Mouse (Mus musculus) gastrocnemius, postnatal 10 days (tissue): ENCODE measurements around the gene Anxa11. TPM values are rescaled to one million over a fixed set of nuclear protein-coding genes. Genes with fewer than 3 reads are reported as not detected.
"Not testable (repeated sequence)": the region's sequence is repeated elsewhere in the genome, so short reads cannot be mapped to it uniquely, and the experiment has no call there.

ENCODE experiments used
- DNase-seq: peaks from one replicate; pipeline ENCODE4 v3.0.0; 2021; ENCODE audit warnings: mixed read lengths
- long read RNA-seq, 2 experiments: library from polyadenylated mRNA; stranded (forward); transcript quantifications; one replicate each; pipeline ENCODE4 v2.0.0; 2021
- total RNA-seq, 2 experiments: library from RNA; stranded (reverse); gene quantifications; 2 replicates each; pipeline ENCODE4 v1.2.3; 2021

Anxa11 gene
- total RNA-seq, result 10 to 100 TPM; 95.6 to 97.7 TPM
- long read RNA-seq, experiment 1, transcript Anxa11-201 (15 exons, 2,394 nt), result major isoform, 173 of 198 reads
- long read RNA-seq, experiment 1, partial matches to known transcripts, result 14 of 198 reads
- long read RNA-seq, experiment 1, other reads (novel, unspliced or antisense), result 10 of 198 reads
- long read RNA-seq, experiment 2, transcript Anxa11-201 (15 exons, 2,394 nt), result major isoform, 185 of 219 reads
- long read RNA-seq, experiment 2, partial matches to known transcripts, result 24 of 219 reads
- long read RNA-seq, experiment 2, other reads (novel, unspliced or antisense), result 10 of 219 reads

DNA sequence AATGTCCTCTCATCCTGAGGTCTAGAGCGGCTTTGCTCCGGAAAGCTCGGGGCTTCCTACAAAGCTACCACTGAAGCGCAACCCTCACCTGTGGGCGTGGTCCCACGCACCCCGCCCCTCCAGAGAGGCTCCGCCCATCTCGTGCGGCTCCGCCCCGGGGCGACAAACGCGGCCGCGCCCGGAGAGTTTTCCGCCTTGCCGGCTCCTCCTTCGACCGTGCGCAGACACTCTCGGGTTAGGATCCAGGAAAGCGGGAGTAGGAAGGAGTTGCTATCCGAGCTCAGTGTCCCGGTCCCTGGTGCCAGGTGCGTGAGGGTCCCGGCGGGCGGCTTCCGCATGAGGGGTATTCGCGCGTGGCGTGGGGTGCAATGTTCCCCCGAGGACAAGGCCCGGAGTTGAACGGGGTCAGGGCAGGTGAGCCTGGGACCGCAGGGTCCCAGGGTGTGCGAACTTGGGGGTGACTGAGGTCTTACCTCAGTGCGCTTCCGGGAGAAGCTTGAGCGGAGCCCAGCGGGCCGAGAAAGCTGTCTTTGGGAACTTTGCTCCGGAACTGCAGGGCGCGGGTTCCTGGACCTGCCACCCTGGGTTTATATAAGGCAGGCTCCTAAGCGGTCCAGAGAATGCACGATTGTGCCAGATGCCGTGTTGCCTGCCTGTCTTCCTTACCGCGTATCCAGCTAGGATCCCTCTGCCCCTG is at the start of gene Anxa11:
Gene Anxa11, plus strand, starts transcription at position 166 of the 697 bp plus-strand sequence.
- peak; percentile 89 for DNase-seq

DNA sequence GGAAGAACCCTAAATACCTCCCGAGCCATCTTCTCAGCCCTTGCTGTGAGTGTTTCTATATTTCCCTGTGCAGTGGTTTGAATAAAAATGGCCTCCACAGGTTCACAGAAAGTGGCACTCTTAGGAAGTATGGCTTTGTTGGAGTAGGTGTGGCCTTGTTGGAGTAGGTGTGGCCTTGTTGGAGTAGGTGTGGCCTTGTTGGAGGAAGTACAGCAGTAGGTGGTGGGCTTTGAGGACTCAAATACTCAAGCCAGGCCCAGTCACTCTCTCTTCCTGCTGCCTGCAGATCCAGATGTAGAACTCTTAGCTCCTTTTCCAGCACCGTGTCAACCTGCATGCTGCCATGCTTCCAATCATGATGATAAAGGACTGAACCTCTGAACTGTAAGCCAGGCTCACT is 47.6 kb upstream of the Anxa11 start:
- no peak for DNase-seq

DNA sequence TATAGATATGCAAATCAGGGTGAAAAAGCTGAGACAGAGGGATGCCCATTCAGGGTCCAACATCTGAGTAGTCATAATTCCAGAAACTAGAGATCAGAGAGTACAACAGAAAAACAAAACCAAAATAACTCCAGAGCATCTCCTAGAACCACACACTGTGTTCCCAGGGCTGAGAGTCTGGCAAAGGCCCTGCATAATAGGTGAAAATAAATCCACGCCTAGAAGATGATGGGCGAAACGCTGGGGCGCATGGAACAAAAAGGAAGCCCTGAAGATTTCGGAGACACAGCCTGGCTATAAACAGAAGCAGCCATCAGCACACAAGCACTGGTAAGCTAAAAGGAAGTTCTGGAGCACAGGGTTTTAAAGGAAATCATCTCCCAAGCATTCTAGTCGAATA is 46.9 kb upstream of the Anxa11 start:
- DNase-seq, result no peak

DNA sequence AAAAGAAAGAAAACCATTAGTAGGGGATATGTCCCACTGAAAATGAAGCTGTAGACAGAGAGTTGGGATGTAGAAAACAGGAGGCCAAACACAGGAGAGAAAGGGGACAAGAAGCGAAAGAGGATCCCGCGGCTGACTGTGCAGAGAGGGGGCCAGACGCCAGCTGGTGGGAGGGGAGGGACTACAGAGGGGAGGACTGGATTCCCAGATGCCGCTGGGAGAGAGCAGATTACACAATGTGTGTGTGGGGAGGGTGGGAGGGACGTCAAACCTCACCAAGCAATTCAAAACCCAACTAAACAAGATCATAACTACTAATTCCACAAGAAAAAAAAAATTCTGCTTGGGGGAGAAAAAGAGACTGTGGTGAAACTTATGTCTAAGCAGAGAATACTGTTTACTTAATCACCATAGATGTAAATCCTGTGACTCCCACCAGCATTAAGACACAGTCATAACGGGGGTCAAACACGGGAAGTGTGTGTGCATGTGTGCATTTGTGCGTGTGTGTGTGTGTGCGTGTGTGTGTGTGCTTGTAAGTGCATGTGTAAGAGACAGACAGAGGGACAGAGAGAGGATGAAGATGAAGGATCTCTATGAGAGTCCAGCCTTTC is 46.3 kb upstream of the Anxa11 start:
- DNase-seq, result peak; percentile 82

DNA sequence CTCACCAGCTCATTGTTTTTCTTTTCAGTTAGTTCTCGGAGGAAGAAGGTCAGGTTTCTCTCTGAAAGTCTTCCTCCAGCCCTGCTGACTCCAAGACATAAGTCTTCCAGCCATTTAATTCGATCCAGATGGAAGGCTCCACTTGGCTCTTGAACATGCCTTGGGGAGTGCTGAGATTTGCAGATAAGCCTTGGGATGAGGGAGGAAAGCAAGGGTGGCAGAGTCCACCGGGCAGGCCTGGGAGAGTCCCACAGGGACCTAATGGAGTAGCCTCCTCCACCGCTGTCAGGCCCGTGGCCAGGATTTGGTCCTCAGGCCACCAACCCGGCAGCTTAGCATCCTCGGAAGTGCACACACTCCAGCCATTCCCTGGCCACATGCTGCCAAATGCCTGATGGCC is 45.3 kb upstream of the Anxa11 start:
- DNase-seq, result peak; percentile 29

DNA sequence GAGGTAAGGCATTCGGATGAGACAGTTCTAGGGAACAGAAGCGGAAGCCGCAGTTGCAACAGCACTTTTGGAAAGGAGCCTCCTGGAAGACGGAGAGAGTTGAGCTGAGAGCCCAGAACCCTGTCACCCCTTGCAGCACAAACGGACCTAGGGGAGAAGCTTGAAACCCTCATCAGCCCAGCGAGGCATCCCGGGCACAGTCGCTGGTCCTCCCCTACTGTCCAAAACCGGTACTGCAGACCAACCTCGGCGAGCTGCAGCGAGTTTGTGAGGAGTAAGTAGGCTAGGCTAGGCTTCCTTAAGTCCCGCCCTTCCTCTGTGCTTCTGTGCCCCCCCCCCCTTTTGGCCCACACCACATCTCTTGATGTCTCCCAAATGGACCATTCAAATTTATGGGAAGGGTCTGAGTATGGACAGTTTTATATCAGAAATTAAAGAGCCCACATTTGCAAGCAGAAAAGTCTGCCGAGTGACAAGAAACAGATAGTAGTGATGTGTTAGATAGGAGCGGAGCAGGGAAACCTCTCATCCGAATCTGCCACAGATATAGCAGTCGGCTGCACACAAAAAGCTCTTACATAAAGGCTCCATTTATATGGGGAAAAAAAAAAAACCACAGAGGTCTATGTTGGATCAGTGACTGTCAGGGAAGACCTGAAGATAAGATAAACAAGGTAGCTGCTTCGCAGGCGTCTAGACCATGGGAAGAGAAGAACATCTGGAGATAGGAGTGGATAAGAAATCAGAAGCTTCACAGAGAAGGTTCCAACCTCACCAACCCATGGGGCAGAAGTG is 41.6 kb upstream of the Anxa11 start:
- DNase-seq, result peak; percentile 95

DNA sequence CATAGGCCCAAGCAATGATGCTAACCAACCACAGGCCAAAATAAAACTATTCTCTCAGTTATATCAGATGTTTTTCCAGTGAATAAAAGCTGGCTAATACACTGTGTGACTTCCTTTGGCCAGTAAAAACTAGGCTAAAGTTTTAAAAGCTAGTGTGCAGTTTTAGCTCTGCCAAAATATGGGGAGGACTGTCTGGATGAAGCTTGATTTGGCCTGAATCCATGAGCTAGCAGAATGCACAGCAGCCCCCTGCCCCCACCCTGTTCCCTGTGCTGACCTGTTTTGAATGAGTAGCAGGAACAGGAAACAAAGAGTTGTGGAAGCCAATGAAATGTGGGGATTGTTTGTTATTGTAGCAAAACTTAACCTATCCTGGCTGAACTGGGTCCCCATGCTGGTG is 39.4 kb upstream of the Anxa11 start:
- no peak for DNase-seq

DNA sequence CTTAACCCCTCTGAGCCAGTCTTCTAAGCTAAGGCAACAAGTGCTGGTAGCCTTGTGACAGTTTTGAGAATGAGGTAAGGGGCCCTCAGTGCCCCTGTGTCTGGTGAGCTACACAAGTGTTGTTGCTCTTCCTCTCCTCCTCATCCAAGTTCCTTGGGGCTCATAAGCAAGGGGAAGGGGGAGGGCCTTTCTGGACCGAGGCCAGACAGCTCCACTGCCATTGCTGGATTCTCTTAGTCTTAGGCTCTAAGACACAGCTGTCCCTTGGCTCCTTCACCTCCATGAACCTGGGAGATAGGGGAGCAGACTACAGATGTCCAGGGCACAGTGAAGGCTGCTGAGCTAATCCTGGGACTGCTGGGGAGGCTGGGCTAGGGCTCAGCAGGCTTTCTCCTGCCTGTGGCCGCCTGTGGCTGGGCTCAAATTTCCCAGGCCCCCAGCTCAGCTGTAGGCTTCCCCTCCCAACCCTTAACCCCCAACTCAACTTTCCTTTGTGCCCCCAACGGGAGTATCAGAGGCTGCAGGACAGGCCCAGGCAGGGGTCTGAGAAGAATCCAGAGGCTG is 38.6 kb upstream of the Anxa11 start:
- DNase-seq, result no peak

DNA sequence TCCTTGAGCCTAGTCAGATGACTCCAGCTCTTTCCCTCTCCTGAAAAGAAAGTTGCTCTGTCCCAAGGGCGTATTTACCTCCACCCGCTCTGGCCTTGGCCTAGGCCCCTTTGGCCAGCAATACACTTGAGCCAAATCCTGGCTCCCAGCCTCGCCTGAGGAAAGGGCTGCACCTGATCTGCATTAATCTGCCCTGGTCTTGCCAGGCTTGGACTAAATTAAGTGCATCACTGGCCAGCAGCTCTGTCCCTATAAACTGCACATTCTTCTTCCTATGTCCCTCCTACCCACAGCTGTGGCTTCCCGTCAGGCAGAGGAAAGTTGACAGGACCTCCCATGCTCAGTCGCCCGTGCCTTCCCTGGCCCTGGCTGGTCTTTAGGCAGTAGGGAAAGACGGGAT is 36.1 kb upstream of the Anxa11 start:
- peak; percentile 67 for DNase-seq

DNA sequence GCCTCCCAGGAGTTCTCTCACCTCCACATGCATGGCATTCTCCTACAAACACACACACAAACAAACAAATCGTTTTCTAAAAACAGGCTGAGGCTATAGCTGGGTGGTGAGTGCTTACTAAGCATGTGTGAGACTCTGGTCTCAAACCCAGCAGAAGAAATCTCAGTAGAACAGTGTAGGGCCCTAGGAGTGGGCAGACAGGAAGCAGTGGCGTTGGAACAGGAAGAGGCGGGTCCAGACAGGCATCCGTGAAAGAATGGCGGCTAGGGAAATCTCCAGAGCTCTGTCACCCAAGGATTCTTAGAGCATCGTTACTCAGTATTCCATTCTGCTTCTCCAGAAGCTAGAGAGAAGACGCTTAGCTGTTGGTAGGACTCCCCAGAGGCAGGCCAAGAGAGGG is 35.4 kb upstream of the Anxa11 start:
- DNase-seq, result no peak

DNA sequence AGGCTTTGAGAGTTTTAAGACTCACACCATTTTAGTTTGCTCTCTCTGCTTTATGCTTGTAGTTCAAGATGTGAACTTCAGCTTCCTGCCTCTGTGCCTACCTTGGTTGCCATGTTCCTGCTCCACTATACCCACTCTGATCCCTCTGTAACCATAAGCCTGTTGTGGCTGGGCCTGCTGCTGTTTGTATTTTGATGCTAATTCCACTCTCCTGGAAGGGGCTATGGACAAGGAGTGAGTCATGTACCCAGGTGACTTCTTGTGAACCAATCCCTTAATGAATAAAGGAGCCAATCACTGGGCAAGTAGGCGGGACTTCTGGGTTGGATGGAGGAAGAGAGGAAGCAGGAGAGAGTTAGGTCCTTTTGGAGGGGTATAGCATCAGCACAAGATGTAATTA is 30.9 kb upstream of the Anxa11 start:
- DNase-seq, result not testable (repeated sequence)

DNA sequence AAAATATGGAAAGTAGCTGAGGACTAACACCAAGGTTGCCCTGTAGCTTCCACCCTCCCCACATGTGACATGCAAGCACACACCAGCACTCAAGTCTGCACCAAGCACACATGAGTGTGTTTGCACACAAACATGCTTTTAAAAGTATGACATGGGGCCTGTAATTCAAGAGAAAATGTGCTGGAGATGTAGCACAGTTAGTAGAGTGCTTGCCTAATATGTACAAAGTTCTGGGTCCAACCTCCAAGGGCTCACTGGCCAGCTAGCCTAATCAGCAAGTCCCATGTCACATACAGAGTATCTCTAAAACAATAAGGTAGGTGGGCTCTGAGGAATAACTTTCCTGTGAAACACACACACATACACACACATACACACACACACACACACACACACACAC is 27.8 kb upstream of the Anxa11 start:
- no peak for DNase-seq

DNA sequence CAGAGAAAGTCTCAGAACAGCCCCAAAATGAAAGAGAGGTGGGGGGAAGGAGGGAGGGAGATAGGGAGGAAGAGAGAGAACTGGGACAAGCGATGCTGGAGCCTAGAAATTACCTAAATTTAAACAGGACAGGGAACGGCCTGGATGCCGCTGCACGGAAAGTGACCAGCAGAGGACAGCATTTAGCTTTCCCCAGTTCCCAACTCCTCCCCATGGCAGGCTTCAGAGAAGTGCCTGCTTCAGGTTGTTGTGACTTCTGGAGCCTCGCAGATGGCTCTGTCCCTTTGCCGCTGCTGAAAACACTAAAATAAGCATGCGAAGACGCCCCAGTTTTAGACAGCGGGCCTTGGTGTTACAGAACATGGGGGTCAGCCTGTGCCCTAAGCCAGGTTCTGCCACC is 25.5 kb upstream of the Anxa11 start:
- peak; percentile 73 for DNase-seq

DNA sequence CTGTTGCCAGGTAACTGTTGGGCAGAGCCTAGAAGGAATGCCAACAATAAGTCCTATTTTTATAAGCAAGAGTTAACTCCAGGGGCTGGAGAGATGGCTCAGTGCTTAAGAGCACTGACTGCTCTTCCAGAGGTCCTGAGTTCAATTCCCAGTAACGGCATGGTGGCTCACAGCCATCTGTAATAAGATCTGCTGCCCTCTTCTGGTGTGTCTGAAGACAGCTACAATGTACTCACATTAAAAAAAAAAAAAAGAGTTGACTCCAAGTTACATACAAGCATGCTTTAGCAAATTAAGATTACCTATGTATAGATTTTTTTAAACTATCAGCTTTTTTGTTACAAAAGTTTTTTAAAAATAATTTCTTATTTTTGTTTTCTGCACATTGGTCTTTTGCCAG is 19.4 kb upstream of the Anxa11 start:
- no peak for DNase-seq

DNA sequence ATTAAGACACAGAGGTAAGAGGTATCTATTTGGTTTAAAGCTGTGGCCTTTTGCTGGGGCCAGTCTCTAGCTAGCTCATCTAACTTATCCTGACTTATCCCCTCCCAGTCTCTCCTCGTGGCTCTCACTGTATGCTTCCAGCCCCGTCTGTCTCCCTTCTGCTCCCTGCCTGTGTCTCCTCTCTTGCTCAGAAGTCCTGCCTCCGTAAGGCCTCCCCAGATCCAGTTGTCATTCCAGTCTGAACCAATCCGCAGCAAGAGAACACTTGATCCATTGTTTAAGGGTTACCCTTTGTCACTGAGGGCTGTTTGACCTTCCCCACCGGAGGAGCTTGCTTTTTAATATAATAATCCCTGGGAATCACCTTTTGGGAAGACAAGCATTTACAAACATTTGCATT is 17.0 kb upstream of the Anxa11 start:
- DNase-seq, result no peak

DNA sequence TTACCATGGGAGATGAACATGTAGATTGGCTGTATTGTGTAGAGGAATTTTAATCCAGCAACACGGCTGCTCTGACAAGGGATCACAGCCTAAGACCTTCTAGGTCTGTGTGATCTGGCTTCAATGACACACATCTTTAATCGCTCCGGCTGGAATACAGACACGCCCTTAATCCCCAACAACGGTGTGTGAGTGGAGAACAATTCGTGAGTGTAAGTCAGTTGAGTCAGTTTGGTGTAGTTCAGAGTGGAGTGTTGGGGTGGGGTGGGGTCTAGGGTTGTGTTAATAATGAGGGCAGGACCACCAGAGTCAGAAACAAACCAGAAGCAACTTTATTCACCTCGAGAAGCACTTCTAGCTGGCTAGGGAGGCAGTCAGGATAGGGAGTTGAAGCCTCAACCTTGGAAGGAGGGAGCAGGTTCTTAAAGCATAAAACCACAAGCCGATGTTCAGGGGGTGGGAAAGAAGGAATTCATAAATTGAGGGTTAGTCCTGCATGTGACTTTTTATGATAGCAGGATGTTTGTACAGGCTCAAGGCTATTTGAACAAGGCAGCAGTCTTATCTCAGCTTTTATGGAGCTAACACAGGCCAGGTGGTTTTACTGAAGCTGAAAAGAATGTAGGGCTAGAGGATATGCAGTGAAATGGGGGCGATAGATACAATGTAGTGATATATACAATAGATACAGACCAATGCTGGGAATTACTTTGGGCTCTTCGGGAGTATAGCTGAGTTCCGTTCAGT is 15.9 kb upstream of the Anxa11 start:
- DNase-seq, result no peak

DNA sequence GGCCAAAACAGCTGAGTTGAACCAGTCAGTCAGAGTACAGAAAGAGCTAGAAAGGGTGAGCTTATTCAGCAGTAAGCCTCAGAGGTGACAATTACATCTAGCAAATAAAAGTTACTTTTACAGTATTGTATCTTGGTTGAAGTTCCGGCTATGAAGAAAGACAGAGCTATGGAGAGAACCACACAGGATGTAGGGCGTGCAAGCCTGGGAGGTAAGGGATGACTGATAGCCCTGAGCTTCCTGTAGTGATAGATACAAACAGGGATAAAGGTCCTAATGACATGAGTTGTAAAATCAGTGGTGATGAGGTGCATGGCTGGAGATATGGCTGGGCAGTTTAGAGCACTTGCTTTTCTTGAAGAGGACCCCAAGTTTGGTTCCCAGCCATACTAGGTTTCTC is 15.1 kb upstream of the Anxa11 start:
- DNase-seq, result no peak

DNA sequence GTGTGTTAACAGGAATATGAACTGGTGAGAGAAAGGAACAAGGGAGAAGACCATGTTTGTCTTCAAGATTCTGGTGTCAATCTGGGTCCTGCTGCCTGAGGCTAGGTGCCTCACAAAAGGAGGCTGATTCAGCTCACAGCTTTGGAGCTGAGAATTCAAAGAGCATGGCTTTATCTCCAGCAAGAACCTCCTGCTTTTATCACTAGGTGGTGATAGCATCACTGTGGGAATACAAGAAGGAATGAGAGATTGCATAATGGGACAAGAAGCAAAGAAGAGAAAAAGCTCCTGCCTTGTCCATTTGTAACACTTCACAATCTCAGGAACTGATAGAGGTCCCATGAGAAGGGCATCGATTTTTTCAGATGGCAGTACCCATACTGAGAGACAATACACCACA is 10.6 kb upstream of the Anxa11 start:
- DNase-seq, result no peak

DNA sequence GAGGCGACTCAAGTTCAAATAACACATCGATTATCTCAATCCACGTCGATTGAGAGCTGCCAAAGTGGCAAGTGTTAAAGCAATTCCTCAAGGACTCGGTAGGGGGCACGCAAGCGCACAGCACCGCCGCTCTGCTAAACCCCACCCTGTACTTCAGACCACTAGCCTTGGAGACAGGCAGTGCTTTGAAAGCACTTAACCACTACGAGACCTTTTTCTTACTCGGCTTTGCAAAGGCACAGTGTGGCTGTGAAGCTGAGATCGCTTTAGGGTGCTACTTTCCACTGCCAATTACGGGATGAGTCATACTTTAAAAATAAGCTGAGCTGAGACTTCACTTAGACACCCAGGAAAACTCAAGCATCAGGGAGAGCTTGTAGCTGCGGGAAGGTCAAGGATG is 9.7 kb upstream of the Anxa11 start:
- peak; percentile 71 for DNase-seq

DNA sequence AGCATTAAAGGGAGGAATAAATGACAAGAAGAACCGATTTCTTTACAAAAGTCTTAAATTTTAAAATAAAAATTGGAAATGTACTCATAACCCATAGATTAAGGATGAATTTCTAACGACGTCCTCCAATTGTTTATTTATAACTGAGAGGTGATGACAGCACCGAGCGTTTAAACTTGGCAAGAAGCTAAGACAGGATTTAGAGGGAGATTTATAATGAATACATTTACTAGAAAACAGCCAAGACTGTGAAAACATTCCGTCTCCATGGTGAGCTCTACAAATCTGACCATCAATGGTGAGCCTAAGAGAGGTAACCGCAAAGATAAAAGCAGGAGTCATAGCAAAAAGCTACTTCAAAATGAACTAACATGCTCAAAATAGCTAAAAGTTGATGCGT is 3.5 kb upstream of the Anxa11 start:
- DNase-seq, result no peak

DNA sequence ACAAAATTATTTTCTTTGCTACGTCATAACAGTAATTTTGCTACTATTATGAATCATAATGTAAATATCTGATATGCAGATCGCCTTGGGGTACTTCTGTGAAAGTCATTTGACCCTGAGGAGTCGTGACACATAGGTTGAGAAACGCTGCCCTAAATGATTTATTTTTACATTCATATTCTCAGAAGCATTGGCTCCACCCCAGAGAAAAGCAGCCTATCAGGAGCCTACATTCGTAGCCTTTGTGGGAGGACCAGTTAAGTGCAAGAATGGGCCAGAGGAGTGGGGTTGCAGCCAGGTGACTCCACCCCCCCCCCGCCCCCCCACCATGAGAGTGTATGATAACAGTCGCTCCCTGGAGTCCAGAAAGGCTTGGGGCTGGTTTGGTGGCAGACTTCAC is 2.2 kb upstream of the Anxa11 start:
- DNase-seq, result no peak

DNA sequence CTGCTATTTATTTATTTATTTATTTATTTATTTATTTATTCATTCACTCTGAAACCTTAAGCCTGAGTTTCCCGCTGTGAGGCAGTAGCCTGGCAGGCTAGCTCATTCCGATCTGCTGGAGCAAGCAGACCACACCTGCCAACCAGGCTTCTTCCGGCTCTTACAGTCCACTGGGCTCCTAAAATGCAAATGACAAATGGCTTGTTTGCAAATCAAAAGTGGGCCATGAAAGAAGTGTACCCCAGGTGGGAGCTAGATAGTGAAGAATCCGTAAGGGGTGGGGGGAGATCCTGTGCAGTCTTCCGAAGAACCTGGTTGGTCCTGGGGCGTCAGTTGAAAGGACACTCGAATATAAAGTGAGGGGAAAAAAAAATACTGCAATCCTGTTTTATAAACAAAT is 995 bp upstream of the Anxa11 start:
- no peak for DNase-seq
